Mouse (Mus musculus) layer of hippocampus, adult 2 months (tissue): ENCODE measurements around the gene Tax1bp3. TPM values are rescaled to one million over a fixed set of nuclear protein-coding genes. Genes with fewer than 3 reads are reported as not detected.

ENCODE experiments used
- DNase-seq, 2 experiments: peaks; one replicate each; pipeline ENCODE4 v3.0.0; 2022; ENCODE audit warnings: low spot score in 2 of 2
- H3K27ac ChIP-seq: fragments of 200-600 bp; 2 replicates; pipeline ENCODE4 v1.8.1; 2022
- H3K4me3 ChIP-seq: fragments of 200-600 bp; 2 replicates; pipeline ENCODE4 v1.8.1; 2022; ENCODE audit warnings: mild to moderate bottlenecking
- CTCF ChIP-seq: fragments of 200-600 bp; conservative IDR thresholded peaks from 2 replicates; pipeline ENCODE4 v1.8.1; 2022; ENCODE audit warnings: antibody characterized with exemption, mild to moderate bottlenecking, moderate library complexity
- long read RNA-seq, 2 experiments: library from polyadenylated mRNA; stranded (forward); transcript quantifications; one replicate each; pipeline ENCODE4 v2.0.0; 2021; ENCODE audit warnings: borderline mapping rate in 2 of 2
- total RNA-seq, 2 experiments: library from RNA; stranded (reverse); gene quantifications; 2 replicates each; pipeline ENCODE4 v1.2.3; 2021

Tax1bp3 gene
- total RNA-seq: 1 to 10 TPM; 9.2 TPM
- long read RNA-seq, experiment 1, partial matches to known transcripts: 0 of 4 reads
- long read RNA-seq, experiment 1, other reads (novel, unspliced or antisense): 0 of 4 reads
- long read RNA-seq, experiment 2, transcript Tax1bp3-201 (4 exons, 1,523 nt): major isoform, 6 of 6 reads
- long read RNA-seq, experiment 2, partial matches to known transcripts: 0 of 6 reads
- long read RNA-seq, experiment 2, other reads (novel, unspliced or antisense): 0 of 6 reads

- TF ChIP-seq CTCF: 0 out of 2 replicates have a peak, but pooled peaks have one; percentile 1
- DNase-seq: peak; percentile 95 to 96
- peak within 1 kb of the TSS; percentile 90 for H3K27ac ChIP-seq
- H3K4me3 ChIP-seq: peak within 1 kb of the TSS; percentile 89
Observed at GRCm38 (mm10) chr11:73176608-73177508, at the start of gene Tax1bp3, which contains the start of gene Emc6. Gene Tax1bp3, plus strand, starts transcription at chr11:73177083. Gene Emc6, minus strand, starts transcription at chr11:73177037.

DNA sequence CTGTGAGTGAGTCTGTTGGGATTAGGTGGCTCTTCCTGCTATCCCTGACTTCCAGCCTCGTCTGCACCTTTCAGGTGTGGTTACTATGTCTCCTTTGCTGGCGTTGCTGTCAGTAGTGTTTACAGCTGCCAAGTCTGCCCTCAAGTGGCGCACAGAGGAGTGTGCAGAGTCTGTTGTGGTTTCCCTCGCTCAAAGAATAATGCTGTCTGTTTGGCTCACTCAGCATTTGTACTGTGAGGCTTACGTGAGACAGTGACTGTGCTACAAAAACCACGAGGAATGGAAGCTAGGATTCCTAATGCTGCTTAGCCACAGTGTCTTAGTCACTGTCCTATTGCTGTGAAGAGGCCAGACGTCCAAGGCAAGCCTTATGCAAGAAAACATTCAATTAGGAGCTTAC lies 45.9 kb upstream of the Tax1bp3 start:
- Histone ChIP-seq H3K4me3 (no peak overlapping the region), H3K27ac (no peak overlapping the region)
- TF ChIP-seq CTCF: peak; percentile 73
- DNase-seq: peak in 1 of 2 experiments; percentile 13

GRCm38 (mm10) chr11:73132999-73133398 lies 43.9 kb upstream of the Tax1bp3 start:
- no peak for DNase-seq
- TF ChIP-seq CTCF: no peak
- H3K27ac ChIP-seq: no peak overlapping the region
- no peak overlapping the region for H3K4me3 ChIP-seq

GRCm38 (mm10) chr11:73134222-73134621 lies 42.7 kb upstream of the Tax1bp3 start:
- no peak overlapping the region for H3K4me3 ChIP-seq
- no peak for DNase-seq
- no peak overlapping the region for H3K27ac ChIP-seq
- no peak for TF ChIP-seq CTCF

DNA sequence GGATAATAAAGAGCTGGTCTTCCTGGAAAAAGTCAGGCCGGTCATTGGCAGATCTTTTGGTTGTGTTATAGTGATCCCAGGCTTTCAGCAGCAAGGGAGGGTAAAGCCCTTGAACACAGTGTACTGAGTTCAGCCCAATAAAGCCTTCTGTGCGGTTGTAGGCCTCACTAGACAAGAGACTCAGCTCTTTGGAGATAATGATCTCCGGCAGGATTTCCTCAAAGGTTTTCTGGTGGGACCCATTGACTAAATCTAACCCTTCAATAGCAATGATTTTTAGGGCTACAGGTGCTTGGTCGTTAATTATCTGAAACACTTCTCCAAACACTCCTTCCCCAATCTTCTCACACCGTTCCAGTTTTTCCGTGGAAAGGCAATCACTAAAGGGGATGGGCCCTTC lies 40.3 kb upstream of the Tax1bp3 start:
- Histone ChIP-seq H3K27ac (no peak overlapping the region), H3K4me3 (no peak overlapping the region)
- DNase-seq: no peak
- no peak for TF ChIP-seq CTCF

- TF ChIP-seq CTCF: no peak
- peak overlapping the region; percentile 65 for H3K4me3 ChIP-seq
Observed at GRCm38 (mm10) chr11:73137116-73137515, 39.8 kb upstream of the Tax1bp3 start.

DNA sequence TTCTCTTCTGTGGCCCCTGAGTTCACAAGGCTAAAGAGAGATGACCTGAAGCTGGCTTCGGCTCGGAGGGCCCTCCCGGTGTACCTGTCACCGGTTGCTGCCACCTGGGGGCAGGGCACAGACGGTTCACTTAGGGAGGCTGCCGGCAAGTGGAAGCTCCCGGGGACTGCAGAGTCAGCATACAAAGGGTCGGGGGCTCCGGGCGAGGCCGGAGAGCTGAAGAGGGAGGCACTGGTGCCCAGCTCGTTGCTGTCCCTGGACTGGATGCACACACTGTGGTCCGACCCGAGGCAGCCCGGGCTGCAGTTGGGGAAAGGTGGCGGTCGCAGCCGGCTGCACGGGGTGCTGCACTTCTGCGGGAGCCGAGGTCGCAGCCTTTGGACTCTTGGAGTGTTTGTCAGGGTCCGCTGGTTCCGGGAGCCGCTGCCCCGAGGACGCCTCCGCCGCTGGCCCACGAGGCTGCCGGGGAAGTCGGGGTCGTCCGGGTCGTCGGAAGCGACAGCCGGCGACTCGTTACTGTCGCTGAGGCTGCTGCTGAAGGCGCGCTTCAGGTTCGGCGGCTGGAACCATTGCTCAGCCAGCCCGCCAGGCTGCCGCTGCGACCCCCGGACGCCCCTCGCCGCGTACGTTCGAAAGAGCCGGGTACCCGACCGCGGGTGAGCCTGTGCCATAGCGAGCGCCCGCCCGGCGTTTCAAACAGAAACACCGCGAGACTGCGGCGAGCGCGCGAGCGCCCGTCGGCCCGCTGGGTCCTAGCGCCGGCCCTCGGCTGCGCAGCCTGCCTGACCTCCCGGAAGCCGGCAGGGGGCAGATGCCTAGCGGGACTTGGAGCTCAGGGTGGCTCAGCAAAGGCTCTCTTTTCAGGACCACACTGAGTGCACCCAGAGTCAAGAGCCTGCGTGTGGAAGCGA lies 39.0 kb upstream of the Tax1bp3 start, which contains the start of gene Haspin:
Gene Haspin, minus strand, starts transcription at position 704 of the 911 bp plus-strand sequence.
- Histone ChIP-seq H3K27ac (0 out of 2 replicates have a peak within 1 kb of the TSS, but pooled peaks have one; percentile 12), H3K4me3 (peak within 1 kb of the TSS; percentile 65)
- DNase-seq: peak; percentile 84 to 94
- TF ChIP-seq CTCF: peak; percentile 100

More at GRCm38 (mm10) chr11:73137116-73137515, 39.8 kb upstream of the Tax1bp3 start:
- DNase-seq: no peak
- H3K27ac ChIP-seq: no peak overlapping the region

DNA sequence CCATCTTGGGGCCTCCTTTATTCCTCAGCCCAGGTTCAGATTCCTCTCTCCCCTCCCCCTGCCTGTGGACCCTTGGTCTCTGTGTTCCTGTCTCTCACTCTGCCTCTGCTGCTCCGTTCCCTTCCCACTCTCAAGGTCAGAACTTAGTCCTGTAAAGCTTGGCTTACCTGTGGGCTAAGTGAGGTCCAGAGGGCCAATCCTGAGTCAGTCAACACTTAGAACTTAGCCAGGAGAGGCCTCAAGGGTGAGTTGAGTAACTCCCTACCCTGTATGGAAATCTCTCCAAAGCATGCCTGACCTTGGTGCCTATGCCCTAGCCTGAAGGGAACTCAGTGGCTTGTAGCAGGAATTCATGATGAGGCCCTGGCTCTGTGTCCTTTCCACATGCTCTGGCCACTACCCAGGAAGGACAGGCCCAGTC lies 32.6 kb upstream of the Tax1bp3 start:
- TF ChIP-seq CTCF: no peak
- no peak for DNase-seq
- H3K27ac ChIP-seq: no peak overlapping the region
- H3K4me3 ChIP-seq: no peak overlapping the region

DNA sequence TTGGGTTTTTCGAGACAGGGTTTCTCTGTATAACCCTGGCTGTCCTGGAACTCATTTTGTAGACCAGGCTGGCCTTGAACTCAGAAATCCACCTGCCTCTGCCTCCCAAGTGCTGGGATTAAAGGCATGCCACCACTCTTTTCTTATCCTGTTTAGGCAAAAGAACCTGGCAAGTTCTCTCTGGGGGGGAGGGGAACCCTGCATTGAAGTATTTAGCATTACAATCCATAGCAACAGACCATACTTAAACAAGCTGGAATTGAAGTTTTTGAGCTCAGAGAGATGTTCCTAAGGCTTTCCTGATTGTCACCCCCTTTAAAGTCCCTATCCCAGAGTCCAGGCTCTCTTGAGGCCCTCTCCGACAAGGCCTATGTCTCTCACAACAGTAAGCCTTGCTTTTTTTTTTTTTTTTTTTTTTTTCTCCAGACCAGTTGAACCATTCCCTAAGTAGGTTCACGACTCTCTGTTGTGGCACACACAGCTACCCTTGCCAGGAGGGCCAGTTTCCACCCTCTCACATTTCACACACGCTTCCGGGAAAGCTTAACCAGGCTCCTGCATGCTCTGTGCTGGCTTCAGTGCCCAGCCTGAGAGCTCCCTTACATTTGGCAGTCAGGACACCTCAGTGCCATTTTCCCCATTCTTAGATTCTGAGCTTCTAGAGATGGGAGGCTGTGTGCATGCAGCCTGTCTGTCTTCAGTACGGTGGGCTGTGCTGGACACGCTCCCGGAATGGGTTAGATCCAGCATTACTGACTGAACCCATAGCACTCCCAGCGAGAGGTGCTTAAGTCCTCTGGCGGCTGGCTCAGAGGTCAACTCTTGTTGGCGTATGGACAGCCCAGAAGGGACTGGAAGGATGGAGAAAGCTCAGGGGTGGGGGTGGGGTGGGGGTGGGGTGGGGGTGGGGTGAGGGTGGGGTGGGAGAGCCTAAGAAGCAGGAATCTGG lies 30.6 kb upstream of the Tax1bp3 start:
- Histone ChIP-seq H3K4me3 (no peak overlapping the region), H3K27ac (no peak overlapping the region)
- TF ChIP-seq CTCF: no peak
- no peak for DNase-seq

- no peak for TF ChIP-seq CTCF
- no peak for DNase-seq
- Histone ChIP-seq H3K4me3 (no peak overlapping the region), H3K27ac (no peak overlapping the region)
Observed at GRCm38 (mm10) chr11:73146975-73147365, 29.9 kb upstream of the Tax1bp3 start.

DNA sequence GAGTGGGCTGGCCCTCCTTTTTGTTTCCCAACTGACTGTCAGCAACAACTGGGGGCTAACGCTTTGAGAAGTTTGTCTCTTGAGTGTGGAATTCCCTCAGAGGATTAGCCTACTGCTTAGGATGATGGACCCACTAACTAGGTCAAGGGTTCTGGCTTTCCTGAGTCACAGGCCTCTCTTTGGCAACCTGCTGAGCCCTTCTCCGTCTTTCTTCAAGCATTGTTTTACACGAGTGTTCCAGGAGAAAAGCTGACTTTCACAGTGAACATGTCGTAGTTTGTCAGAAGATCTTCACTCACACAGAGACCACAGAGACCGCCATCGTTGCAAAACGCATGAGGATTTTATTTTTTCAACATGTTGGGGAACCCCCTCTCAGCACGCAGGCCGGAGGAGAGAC lies 28.7 kb upstream of the Tax1bp3 start:
- Histone ChIP-seq H3K27ac (no peak overlapping the region), H3K4me3 (no peak overlapping the region)
- no peak for DNase-seq
- no peak for TF ChIP-seq CTCF
